Mouse (Mus musculus) heart, postnatal 0 days (tissue): ENCODE results near the gene Gtf2h1.

ENCODE experiments used
- CTCF ChIP-seq: IDR thresholded peaks from 2 replicates; pipeline ENCODE4 v1.5.1; 2016; ENCODE audit warnings: antibody characterized with exemption, control low read depth, low read depth
- EP300 ChIP-seq: IDR thresholded peaks from 2 replicates; pipeline ENCODE4 v1.6.1; 2016; ENCODE audit warnings: antibody characterized with exemption, low read depth

DNA sequence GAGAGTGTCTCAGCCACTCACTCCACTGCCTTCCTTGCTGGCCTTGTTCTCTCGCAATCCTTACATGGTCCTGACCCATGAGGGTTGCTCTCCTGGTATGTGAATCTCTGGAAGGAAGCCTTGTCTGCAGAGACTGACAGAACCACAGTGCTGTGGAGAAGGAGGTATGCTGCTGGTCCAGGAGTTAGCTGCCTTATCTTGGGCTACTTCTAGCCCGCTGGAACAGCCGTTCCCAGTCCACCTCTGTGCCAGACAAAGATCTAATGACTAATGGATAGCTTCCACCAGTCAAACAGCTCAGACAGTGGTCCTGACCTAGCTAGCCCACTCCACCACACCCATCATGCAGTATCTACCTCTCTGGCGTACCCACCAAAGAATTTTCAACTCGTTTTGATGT, 40.5 kb downstream of the Gtf2h1 start:
- TF ChIP-seq CTCF (no peak), EP300 (no peak)
